Mouse (Mus musculus) cerebellum, adult 2 months (tissue): ENCODE results near the gene Dnmbp.

Experiments
- CTCF ChIP-seq: fragments of 200-500 bp; IDR thresholded peaks from 2 replicates; pipeline ENCODE4 v1.5.1; 2011; ENCODE audit warnings: low read depth, mild to moderate bottlenecking, control low read depth, low read length, moderate library complexity, borderline replicate concordance; ENCODE audit not compliant: insufficient read depth
- POLR2A ChIP-seq: fragments of 200-500 bp; IDR thresholded peaks from 2 replicates; pipeline ENCODE4 v1.6.1; 2011; ENCODE audit warnings: low read length, control low read depth, borderline replicate concordance; ENCODE audit not compliant: insufficient read depth

- TF ChIP-seq POLR2A (no peak), CTCF (no peak)
Observed at GRCm38 (mm10) chr19:43916586-43917405, 23.2 kb downstream of the Dnmbp start.
